Mouse (Mus musculus) hindbrain, embryonic 11.5 days (tissue): ENCODE results near the gene Nmral1. TPM values are rescaled to one million over a fixed set of nuclear protein-coding genes. Genes with fewer than 3 reads are reported as not detected.

ENCODE experiments used
- ATAC-seq: fragments of 200-750 bp; cut with Nextera tagmentation; 2 replicates; pipeline ENCODE4 v1.8.0; 2017; ENCODE audit warnings: mild to moderate bottlenecking, moderate TSS enrichment, moderate library complexity; ENCODE audit not compliant: low FRiP score
- DNase-seq: peaks from one replicate; pipeline ENCODE4 v3.0.0-alpha.2; 2015; ENCODE audit warnings: low spot score
- H3K27ac ChIP-seq: fragments of 300-500 bp; sonication (generic); 2 replicates; pipeline ENCODE4 v1.5.1; 2014; ENCODE audit warnings: mild to moderate bottlenecking, low read depth, low read length
- H3K27me3 ChIP-seq: fragments of 300-500 bp; sonication (generic); 2 replicates; pipeline ENCODE4 v1.6.1; 2014; ENCODE audit warnings: mild to moderate bottlenecking, low read length, moderate library complexity, mixed read lengths; ENCODE audit not compliant: control insufficient read depth, insufficient read depth
- H3K36me3 ChIP-seq: fragments of 300-500 bp; sonication (generic); 2 replicates; pipeline ENCODE4 v1.6.1; 2014; ENCODE audit warnings: mild to moderate bottlenecking, low read length, moderate library complexity, mixed read lengths; ENCODE audit not compliant: control insufficient read depth, insufficient read depth
- H3K4me1 ChIP-seq: fragments of 300-500 bp; sonication (generic); replicated peaks from 2 replicates; pipeline ENCODE4 v1.6.1; 2014; ENCODE audit warnings: low read length, mixed read lengths; ENCODE audit not compliant: control insufficient read depth, insufficient read depth
- H3K4me2 ChIP-seq: fragments of 300-500 bp; sonication (generic); replicated peaks from 2 replicates; pipeline ENCODE4 v1.6.1; 2014; ENCODE audit warnings: mild to moderate bottlenecking, low read depth, low read length
- H3K4me3 ChIP-seq: fragments of 300-500 bp; sonication (generic); 2 replicates; pipeline ENCODE4 v1.5.1; 2014; ENCODE audit warnings: low read depth, low read length
- H3K9ac ChIP-seq: fragments of 300-500 bp; sonication (generic); 2 replicates; pipeline ENCODE4 v1.6.1; 2014; ENCODE audit warnings: low read depth, low read length
- H3K9me3 ChIP-seq: fragments of 300-500 bp; sonication (generic); 2 replicates; pipeline ENCODE4 v1.6.1; 2016; ENCODE audit warnings: low read length; ENCODE audit not compliant: control insufficient read depth
- WGBS: fragments of 180-500 bp; shearing (Covaris S2); extraction: QIAGEN DNeasy Blood & Tissue Kit; methylation state at CpG from one replicate; pipeline ENCODE4 v1.1.7; 2014; 5-methylcytosine and 5-hydroxymethylcytosine counted together
- polyA plus RNA-seq: library from polyadenylated mRNA; unstranded; fragments of >200 nt; fragmentation: Nextera tagmentation; extraction: Ambion mirVana; gene quantifications from 2 replicates; pipeline ENCODE4 v1.2.1, GENCODE M21; 2014

The Nmral1 gene
- polyA plus RNA-seq, 1 experiment from 2014 or later, result 147 TPM

DNA sequence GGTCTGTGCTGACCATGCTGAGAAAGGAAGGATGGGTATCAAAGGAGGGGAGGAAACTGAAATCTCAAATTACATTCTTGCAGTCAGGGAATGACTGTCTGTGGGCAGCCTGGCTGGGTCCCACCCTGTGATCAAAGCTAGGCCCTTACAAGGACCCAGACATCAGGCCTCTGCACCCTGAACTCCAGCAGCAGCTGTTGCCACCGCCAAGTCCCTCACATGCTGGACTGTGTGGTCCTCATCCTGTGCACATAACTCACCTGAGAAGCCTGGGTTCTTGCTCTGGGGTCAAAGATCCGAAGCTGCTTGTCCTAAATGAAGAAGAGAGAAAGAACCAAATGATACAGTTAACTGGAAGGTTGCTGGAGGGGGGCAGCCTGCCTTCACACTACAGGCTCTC lies 57.6 kb downstream of the Nmral1 start:
- Histone ChIP-seq H3K27me3 (no peaks in the 10 kb centered on the region), H3K9me3 (no peaks in the 10 kb centered on the region), H3K4me1 (no peaks in the 10 kb centered on the region), H3K9ac (no peak overlapping the region), H3K4me3 (no peak overlapping the region), H3K36me3 (0 out of 2 replicates have a peak, but pooled peaks cover 2% of the 10 kb centered on the region), H3K27ac (no peak overlapping the region), H3K4me2 (no peak overlapping the region)
- 78% methylated on average over 2 of the region's 2 CpGs for WGBS
- no peak for DNase-seq
- no peak for ATAC-seq

Other genes starting within 250 kb of the Nmral1 start
- gene Srl, start 177.5 kb downstream of the Nmral1 start, polyA plus RNA-seq, result 21.2 and 26.9 TPM in 2 replicates
- gene Tfap4, start 159.5 kb downstream of the Nmral1 start, polyA plus RNA-seq, result 16.1 TPM in 2 replicates
- gene Glis2, start 124.6 kb downstream of the Nmral1 start, polyA plus RNA-seq, result 26.3 and 27.6 TPM in 2 replicates
- 113 and 117 TPM in 2 replicates for gene Pam16, start 94.4 kb downstream of the Nmral1 start, polyA plus RNA-seq
- 7.9 and 9.4 TPM in 2 replicates for gene Vasn, start 79.4 kb downstream of the Nmral1 start, polyA plus RNA-seq
- gene Dnaja3, start 79.4 kb downstream of the Nmral1 start, polyA plus RNA-seq, result 49.1 and 54.0 TPM in 2 replicates
- 14.4 and 15.0 TPM in 2 replicates for gene Coro7, start 39.6 kb downstream of the Nmral1 start, polyA plus RNA-seq
- 91.3 and 96.4 TPM in 2 replicates for gene Hmox2, start 7.0 kb upstream of the Nmral1 start, polyA plus RNA-seq
- gene Cdip1, start 70.9 kb upstream of the Nmral1 start, polyA plus RNA-seq, result 76.1 and 80.5 TPM in 2 replicates
- gene 4930562C15Rik, start 116.1 kb upstream of the Nmral1 start, polyA plus RNA-seq, result 0.11 and 0.17 TPM in 2 replicates
- 26.1 and 28.9 TPM in 2 replicates for gene Ubald1, start 161.0 kb upstream of the Nmral1 start, polyA plus RNA-seq
- 61.3 and 68.8 TPM in 2 replicates for gene Mgrn1, start 166.9 kb upstream of the Nmral1 start, polyA plus RNA-seq
- gene Nudt16l1, start 219.4 kb upstream of the Nmral1 start, polyA plus RNA-seq, result 131 and 138 TPM in 2 replicates
- gene Anks3, start 244.8 kb upstream of the Nmral1 start, polyA plus RNA-seq, result 41.1 and 46.6 TPM in 2 replicates